Mouse (Mus musculus) C2C12 (cell line): ENCODE measurements around the gene Ppfia4.

Source experiments
- CTCF ChIP-seq: IDR thresholded peaks from one replicate; pipeline ENCODE4 v1.5.1; 2011; ENCODE audit not compliant: control insufficient read depth, insufficient read depth, insufficient read length
- FOSL1 ChIP-seq: IDR thresholded peaks from one replicate; pipeline ENCODE4 v1.8.0; 2011; ENCODE audit warnings: mild to moderate bottlenecking, low read length; ENCODE audit not compliant: poor library complexity, insufficient read depth, severe bottlenecking
- MAX ChIP-seq: IDR thresholded peaks from one replicate; pipeline ENCODE4 v1.6.1; 2011; ENCODE audit warnings: mild to moderate bottlenecking, control low read depth
- MYOD1 ChIP-seq: IDR thresholded peaks from one replicate; pipeline ENCODE4 v1.6.1; 2011; ENCODE audit warnings: low read depth; ENCODE audit not compliant: control insufficient read depth, insufficient read length
- MYOG ChIP-seq: IDR thresholded peaks from one replicate; pipeline ENCODE4 v1.6.1; 2011; ENCODE audit not compliant: control insufficient read depth, insufficient read length; ENCODE audit errors: extremely low read depth
- USF1 ChIP-seq: IDR thresholded peaks from one replicate; pipeline ENCODE4 v1.6.1; 2011; ENCODE audit warnings: low read depth, mild to moderate bottlenecking, control low read depth, moderate library complexity

- no peak for TF ChIP-seq CTCF
- peak; percentile 72 for TF ChIP-seq MYOD1
- no peak for TF ChIP-seq USF1
- no peak for TF ChIP-seq MAX
- TF ChIP-seq MYOG: no peak
- no peak for TF ChIP-seq FOSL1
These were observed 11.9 kb downstream of the Ppfia4 start for GRCm38 (mm10) chr1:134320691-134321301.
